In genomic region chr17:53479604-53480041, GRCm38 (mm10) we compare ENCODE assay signal across 8 mouse cellular contexts. TPM values are rescaled to one million over a fixed set of nuclear protein-coding genes. Genes with fewer than 3 reads are reported as not detected.
A peak's percentile ranks its signal among the peaks of the same experiment; 100 is the strongest.
DNase-seq lines count a peak whose midpoint lies in the region; ATAC-seq and TF ChIP-seq lines count a peak whose summit lies in the region.

No protein-coding gene starts in this region.

- peak overlapping the region; percentile 76 for H3K4me2 ChIP-seq in limb, embryonic 12.5 days
- H3K4me2 ChIP-seq in midbrain, embryonic 13.5 days (replicated peaks) = peak overlapping the region; percentile 90

- under 1% methylated on average over 33 of the region's 33 CpGs for WGBS in heart, adult 2 months
- 0% methylated on average over 33 of the region's 33 CpGs for WGBS in limb, embryonic 12.5 days
- WGBS in midbrain, embryonic 13.5 days = under 1% methylated on average over 25 of the region's 33 CpGs

- no peak for TF ChIP-seq POLR2A in heart, adult 2 months (IDR thresholded peaks at IDR 0.05; ENCODE audit: insufficient read depth, low read depth, low read length)

- TF ChIP-seq CTCF in heart, adult 2 months (IDR thresholded peaks at IDR 0.05) = peak; percentile 42

- H3K9ac ChIP-seq in heart, adult 2 months (ENCODE audit: low read depth, low read length) = peak overlapping the region; percentile 83
- peak overlapping the region; percentile 97 for H3K9ac ChIP-seq in limb, embryonic 12.5 days (replicated peaks)
- H3K9ac ChIP-seq in midbrain, embryonic 13.5 days (replicated peaks) = peak overlapping the region; percentile 83

- peak overlapping the region; percentile 97 for H3K4me3 ChIP-seq in heart, adult 2 months
- H3K4me3 ChIP-seq in limb, embryonic 12.5 days (replicated peaks) = peak overlapping the region; percentile 83
- peak overlapping the region; percentile 97 for H3K4me3 ChIP-seq in midbrain, embryonic 13.5 days (replicated peaks)

- ATAC-seq in limb, embryonic 12.5 days (ENCODE audit: insufficient number of reproducible peaks, insufficient read depth, low FRiP score, low TSS enrichment, low read depth) = peak; percentile 16; the same call in 1 of the 2 replicates
- ATAC-seq in midbrain, embryonic 13.5 days = peak; percentile 9; the same call in 1 of the 2 replicates

- H3K36me3 ChIP-seq in heart, adult 2 months (ENCODE audit: control insufficient read depth, insufficient read depth, low read length) = peaks cover 23% of the 10 kb centered on the region
- H3K36me3 ChIP-seq in limb, embryonic 12.5 days = peaks cover 8% of the 10 kb centered on the region
- H3K36me3 ChIP-seq in midbrain, embryonic 13.5 days = peaks cover 4% of the 10 kb centered on the region

- peaks cover 7% of the 10 kb centered on the region for H3K4me1 ChIP-seq in heart, adult 2 months (ENCODE audit: control insufficient read depth, insufficient read depth, low read length)
- peaks cover 12% of the 10 kb centered on the region for H3K4me1 ChIP-seq in limb, embryonic 12.5 days (replicated peaks)
- H3K4me1 ChIP-seq in midbrain, embryonic 13.5 days (replicated peaks) = peaks cover 29% of the 10 kb centered on the region

- no peak for TF ChIP-seq EP300 in heart, adult 2 months (IDR thresholded peaks at IDR 0.05; ENCODE audit: insufficient read depth, low read depth, low read length)

- no peaks in the 10 kb centered on the region for H3K27me3 ChIP-seq in heart, adult 2 months (ENCODE audit: control insufficient read depth, insufficient read depth, low read length)
- no peaks in the 10 kb centered on the region for H3K27me3 ChIP-seq in limb, embryonic 12.5 days
- H3K27me3 ChIP-seq in midbrain, embryonic 13.5 days = no peaks in the 10 kb centered on the region

- H3K9me3 ChIP-seq in limb, embryonic 12.5 days = no peaks in the 10 kb centered on the region
- no peaks in the 10 kb centered on the region for H3K9me3 ChIP-seq in midbrain, embryonic 13.5 days

- DNase-seq in 3T3-L1 (ENCODE audit: low read depth, low spot score) (peak; percentile 70), ZHBTc4 (ENCODE audit: low read depth, low spot score) (peak; percentile 77)
- DNase-seq in embryo, embryonic 9.5 days (ENCODE audit: extremely low spot score) = peak; percentile 65
- DNase-seq in heart, adult 2 months = no peak
- DNase-seq in kidney, adult 8-10 months = peak; percentile 33 to 47
- DNase-seq in spleen, postnatal 4 days (ENCODE audit: low spot score in 2 of 2) = peak; percentile 53 to 81

- no peaks in the 10 kb centered on the region; the same call in none of the 2 replicates for H3K79me2 ChIP-seq in heart, adult 2 months (replicated peaks; ENCODE audit: control insufficient read depth, insufficient read depth, low read length)

- intact Hi-C loops in heart, adult 2 months (cut with DNase I) = loop anchor here (1.0 to 2.0 kb wide), 3 partner anchors 17 to 209 kb away; partner anchors contain the start of genes Efhb and Sgo1

- H3K27ac ChIP-seq in heart, adult 2 months = peak overlapping the region; percentile 99
- peak overlapping the region; percentile 98 for H3K27ac ChIP-seq in limb, embryonic 12.5 days
- peak overlapping the region; percentile 98 for H3K27ac ChIP-seq in midbrain, embryonic 13.5 days

RNA-seq across cellular contexts. Expression of gene Rab5a, which starts 0.6 kb away (rescaled TPM):
- 10 to 100 TPM; 48.5 to 55.5 TPM for total RNA-seq in heart, adult 2 months (2021)
- 10.9 and 20.3 TPM in 2 replicates for polyA plus RNA-seq in heart, adult 2 months (2012; rRNA removed)
- polyA plus RNA-seq in limb, embryonic 12.5 days (2016; fragmentation: Nextera tagmentation; extraction: Ambion mirVana) = 84.8 and 88.4 TPM in 2 replicates
- 95.0 and 99.1 TPM in 2 replicates for polyA plus RNA-seq in midbrain, embryonic 13.5 days (2015; fragmentation: Nextera tagmentation; extraction: Ambion mirVana)

RNA-seq across cellular contexts. Expression of gene Efhb, which starts 16.5 kb away (rescaled TPM):
- under 1 TPM; 0.10 to 0.16 TPM for total RNA-seq in heart, adult 2 months (2021)
- 0.10 and 0.12 TPM in 2 replicates for polyA plus RNA-seq in heart, adult 2 months (2012; rRNA removed)
- polyA plus RNA-seq in limb, embryonic 12.5 days (2016; fragmentation: Nextera tagmentation; extraction: Ambion mirVana) = 0.26 and 0.28 TPM in 2 replicates
- polyA plus RNA-seq in midbrain, embryonic 13.5 days (2015; fragmentation: Nextera tagmentation; extraction: Ambion mirVana) = 0.94 and 1.0 TPM in 2 replicates

RNA-seq across cellular contexts. Expression of gene Pp2d1, which starts 59.6 kb away (rescaled TPM):
- not detected for total RNA-seq in heart, adult 2 months (2021)
- polyA plus RNA-seq in heart, adult 2 months (2012; rRNA removed) = not detected in 2 replicates
- polyA plus RNA-seq in limb, embryonic 12.5 days (2016; fragmentation: Nextera tagmentation; extraction: Ambion mirVana) = 0.26 and 0.33 TPM in 2 replicates
- 0.42 and 0.63 TPM in 2 replicates for polyA plus RNA-seq in midbrain, embryonic 13.5 days (2015; fragmentation: Nextera tagmentation; extraction: Ambion mirVana)

Comparison
In these comparisons a context has a peak if more than half of its experiments do, and no peak if none do; other contexts are left out.
1. DNase-seq: peak in 3T3-L1 (single experiment), ZHBTc4 (single experiment), embryo, embryonic 9.5 days (single experiment), kidney, adult 8-10 months (2 of 2) and spleen, postnatal 4 days (2 of 2); none in heart, adult 2 months (0 of 2).
2. Peak in every context shown above with its lines, with median percentiles within 50 percentile points of each other: H3K27ac ChIP-seq, H3K4me3 ChIP-seq and H3K9ac ChIP-seq.